In the genomic region with DNA sequence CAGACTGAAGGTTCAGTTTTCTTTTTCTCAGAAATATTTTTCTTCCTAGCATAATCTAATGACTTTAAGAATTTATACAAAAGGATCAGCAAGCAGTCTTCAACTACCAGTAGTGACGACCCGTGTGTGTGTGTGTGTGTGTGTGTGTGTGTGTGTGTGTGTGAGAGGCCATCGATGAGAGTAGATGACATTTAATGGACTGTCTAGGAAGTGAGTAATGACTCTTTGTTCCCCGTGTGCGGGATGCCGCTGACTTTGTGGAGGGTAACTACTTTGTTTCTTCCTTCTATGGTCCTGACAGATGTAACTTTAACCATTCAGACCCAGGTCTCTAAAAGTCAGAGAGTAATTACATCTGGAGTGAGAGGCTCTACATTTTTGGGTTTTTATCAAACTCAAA, we compare ENCODE assay signal across 7 mouse cellular contexts. TPM values are rescaled to one million over a fixed set of nuclear protein-coding genes. Genes with fewer than 3 reads are reported as not detected.
DNase-seq lines count a peak whose midpoint lies in the region; ATAC-seq and TF ChIP-seq lines count a peak whose summit lies in the region.

No protein-coding gene starts in this region.

- intact Hi-C loops in left cerebral cortex, adult 2 months (cut with DNase I), result loop anchor here (2.0 to 5.0 kb wide), 4 partner anchors 74 to 239 kb away; no protein-coding TSS in a partner anchor
- intact Hi-C loops in left cerebral cortex, postnatal 14 days (cut with DNase I), result loop anchor here (2.0 kb wide), 1 partner anchor 237 kb away; no protein-coding TSS in a partner anchor
- intact Hi-C loops in gastrocnemius, postnatal 36 days (cut with DNase I), result no loop called here

- ATAC-seq in forebrain, embryonic 11.5 days (replicated peaks; ENCODE audit: low FRiP score), result no peak
- ATAC-seq in neural tube, embryonic 15.5 days (ENCODE audit: low FRiP score), result no peak

- H3K4me2 ChIP-seq in forebrain, embryonic 11.5 days (ENCODE audit: low read depth, low read length, severe bottlenecking), result peak overlapping the region; percentile 18; the same call in 1 of the 2 replicates
- peak overlapping the region; percentile 75 for H3K4me2 ChIP-seq in neural tube, embryonic 15.5 days

- peak overlapping the region; percentile 69 for H3K4me3 ChIP-seq in left cerebral cortex, adult 2 months
- H3K4me3 ChIP-seq in forebrain, embryonic 11.5 days (ENCODE audit: low read depth, low read length), result no peak overlapping the region
- H3K4me3 ChIP-seq in limb, embryonic 10.5 days, result peak overlapping the region; percentile 64
- peak overlapping the region; percentile 68 for H3K4me3 ChIP-seq in neural tube, embryonic 15.5 days (replicated peaks)

- no peaks in the 10 kb centered on the region for H3K4me1 ChIP-seq in forebrain, embryonic 11.5 days (replicated peaks; ENCODE audit: control insufficient read depth, insufficient read depth, low read length)
- peaks cover 27% of the 10 kb centered on the region for H3K4me1 ChIP-seq in limb, embryonic 10.5 days
- H3K4me1 ChIP-seq in neural tube, embryonic 15.5 days, result peaks cover 25% of the 10 kb centered on the region

- H3K27me3 ChIP-seq in forebrain, embryonic 11.5 days (ENCODE audit: control insufficient read depth, insufficient read depth, low read length), result peaks cover 2% of the 10 kb centered on the region; the same call in 1 of the 2 replicates
- peaks cover 11% of the 10 kb centered on the region; the same call in 1 of the 2 replicates for H3K27me3 ChIP-seq in limb, embryonic 10.5 days (ENCODE audit: low read depth, poor library complexity, severe bottlenecking)
- no peaks in the 10 kb centered on the region; the same call in 1 of the 2 replicates for H3K27me3 ChIP-seq in neural tube, embryonic 15.5 days (replicated peaks)

- no peaks in the 10 kb centered on the region for H3K9me3 ChIP-seq in forebrain, embryonic 11.5 days (ENCODE audit: control insufficient read depth, low read length)
- no peaks in the 10 kb centered on the region for H3K9me3 ChIP-seq in limb, embryonic 10.5 days (replicated peaks)
- H3K9me3 ChIP-seq in neural tube, embryonic 15.5 days (replicated peaks), result no peaks in the 10 kb centered on the region

- no peak overlapping the region for H3K27ac ChIP-seq in left cerebral cortex, adult 2 months
- no peak overlapping the region for H3K27ac ChIP-seq in forebrain, embryonic 11.5 days (ENCODE audit: low read depth, low read length)
- no peak overlapping the region for H3K27ac ChIP-seq in limb, embryonic 10.5 days
- 0 out of 2 replicates have a peak overlapping the region, but pooled peaks have one; percentile 90 for H3K27ac ChIP-seq in neural tube, embryonic 15.5 days (replicated peaks)

- 69% methylated on average over 6 of the region's 6 CpGs for WGBS in forebrain, embryonic 11.5 days
- WGBS in limb, embryonic 10.5 days, result 31% methylated on average over 6 of the region's 6 CpGs
- 6% methylated on average over 6 of the region's 6 CpGs for WGBS in neural tube, embryonic 15.5 days

- H3K36me3 ChIP-seq in forebrain, embryonic 11.5 days (ENCODE audit: control insufficient read depth, insufficient read depth, low read length), result no peaks in the 10 kb centered on the region
- no peaks in the 10 kb centered on the region for H3K36me3 ChIP-seq in limb, embryonic 10.5 days
- no peaks in the 10 kb centered on the region for H3K36me3 ChIP-seq in neural tube, embryonic 15.5 days

- no peak overlapping the region for H3K9ac ChIP-seq in forebrain, embryonic 11.5 days (ENCODE audit: low read length)
- H3K9ac ChIP-seq in neural tube, embryonic 15.5 days (replicated peaks), result peak overlapping the region; percentile 87

- DNase-seq in left cerebral cortex, adult 2 months (ENCODE audit: extremely low spot score in 1 of 2, low spot score in 2 of 2), result no peak
- DNase-seq in left cerebral cortex, postnatal 14 days (ENCODE audit: low spot score in 2 of 2), result no peak
- no peak for DNase-seq in forebrain, embryonic 11.5 days (ENCODE audit: low spot score)
- DNase-seq in limb, embryonic 10.5 days (ENCODE audit: low spot score), result no peak
- DNase-seq in gastrocnemius, postnatal 36 days, result no peak
- DNase-seq in right cerebral cortex, adult 18-20 months, result no peak

- TF ChIP-seq CTCF in left cerebral cortex, adult 2 months (IDR thresholded peaks at IDR 0.05), result no peak

RNA-seq across cellular contexts. Expression of gene Cers6, which starts 2.3 kb away (rescaled TPM):
- total RNA-seq in left cerebral cortex, adult 2 months (2021), result 10 to 100 TPM; 69.3 to 82.7 TPM
- total RNA-seq in left cerebral cortex, postnatal 14 days (2021), result 10 to 100 TPM; 69.2 to 74.0 TPM
- polyA plus RNA-seq in forebrain, embryonic 11.5 days (2014; fragmentation: Nextera tagmentation; extraction: Ambion mirVana), result 32.3 and 34.6 TPM in 2 replicates
- polyA plus RNA-seq in limb, embryonic 10.5 days (2016; fragmentation: Nextera tagmentation; extraction: Ambion mirVana), result 25.4 and 25.6 TPM in 2 replicates
- 51.1 and 52.1 TPM in 2 replicates for polyA plus RNA-seq in neural tube, embryonic 15.5 days (2015; fragmentation: Nextera tagmentation; extraction: Ambion mirVana)
- 1 to 10 TPM; 1.6 TPM for total RNA-seq in gastrocnemius, postnatal 36 days (2021)

Comparison
In these comparisons a context has a peak if more than half of its experiments do, and no peak if none do; other contexts are left out.
1. RNA of gene Cers6, which starts 2.3 kb away (total RNA-seq): 69.3 to 82.7 TPM in left cerebral cortex, adult 2 months and 69.2 to 74.0 TPM in left cerebral cortex, postnatal 14 days; 1.6 TPM in gastrocnemius, postnatal 36 days; every median in the first group is over 10 times any median in the second.